Mouse (Mus musculus): ENCODE results near the gene Gm20696. TPM values are rescaled to one million over a fixed set of nuclear protein-coding genes. Genes with fewer than 3 reads are reported as not detected.

Gm20696 gene
- polyA plus RNA-seq, 1 experiment from 2014 or later: 2.7 TPM

DNA sequence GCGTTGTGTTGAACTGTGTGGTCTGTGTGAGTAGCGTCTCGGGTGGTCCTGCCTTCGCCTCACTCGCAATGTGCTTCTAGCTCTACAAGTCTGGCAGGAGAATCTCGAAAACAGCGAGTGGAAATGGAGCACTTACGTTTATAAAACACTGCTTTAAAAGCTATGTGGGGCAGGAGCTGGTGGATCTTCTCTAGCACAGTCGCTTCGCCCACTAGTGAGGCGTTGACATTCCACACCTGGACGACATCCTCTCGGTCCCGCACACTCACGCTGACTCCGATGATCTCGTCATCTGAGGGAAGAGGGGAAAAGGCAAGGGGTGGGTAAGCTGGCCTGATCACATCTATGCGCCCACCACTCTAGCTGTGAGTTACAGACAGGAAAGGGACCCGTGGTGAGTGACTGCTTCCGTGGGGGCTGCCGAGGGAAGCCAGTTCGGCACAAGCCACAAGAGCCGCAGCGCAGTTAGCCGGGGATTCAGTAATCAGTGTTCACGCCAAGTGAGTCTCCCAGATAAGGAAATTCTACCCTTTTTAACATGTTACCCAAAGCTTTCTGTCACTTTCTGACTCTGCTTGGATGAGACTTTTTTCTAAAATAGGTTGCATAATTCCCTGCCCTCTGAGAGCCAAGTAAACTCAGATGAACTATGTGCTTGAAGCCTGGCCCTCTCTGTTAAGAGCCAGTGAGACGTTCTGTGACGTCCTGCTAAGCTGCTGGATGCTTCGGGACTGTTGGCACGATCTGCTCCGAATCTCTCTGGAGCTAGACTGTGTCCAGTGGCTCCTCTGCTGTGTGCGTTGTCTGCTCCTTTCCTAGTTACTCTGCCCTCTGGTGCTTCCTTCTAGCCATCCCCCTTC lies 34.2 kb downstream of the Gm20696 start:
- WGBS: 75% methylated on average over 32 of the region's 32 CpGs
- Histone ChIP-seq H3K4me2 (replicated peaks) (no peak overlapping the region), H3K4me3 (replicated peaks) (no peak overlapping the region), H3K27me3 (replicated peaks) (no peaks in the 10 kb centered on the region), H3K36me3 (no peaks in the 10 kb centered on the region), H3K4me1 (replicated peaks) (no peaks in the 10 kb centered on the region), H3K27ac (no peak overlapping the region), H3K9me3 (no peaks in the 10 kb centered on the region), H3K9ac (no peak overlapping the region; the same call in 1 of the 2 replicates)
- ATAC-seq: no peak

DNA sequence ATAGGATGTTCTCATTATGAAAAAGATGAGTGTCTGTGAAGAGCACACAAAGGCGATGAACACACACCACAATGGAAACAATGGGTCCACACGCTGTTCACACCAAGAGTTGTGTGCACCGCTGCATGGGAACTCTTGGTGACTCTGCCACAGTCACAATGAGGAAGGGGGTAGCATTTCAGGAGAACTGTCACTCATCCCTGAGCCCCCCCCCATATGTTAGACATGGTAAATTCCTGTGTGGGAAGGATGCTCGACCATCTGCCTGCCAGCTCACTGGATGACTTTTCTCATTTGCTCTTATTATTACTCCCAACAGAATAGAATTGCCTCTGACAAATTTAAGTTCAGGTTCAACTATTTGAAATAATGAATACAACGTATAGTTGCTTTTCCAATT lies 35.0 kb downstream of the Gm20696 start:
- Histone ChIP-seq H3K4me1 (replicated peaks) (no peaks in the 10 kb centered on the region), H3K27ac (no peak overlapping the region), H3K9ac (no peak overlapping the region), H3K36me3 (no peaks in the 10 kb centered on the region), H3K9me3 (no peaks in the 10 kb centered on the region), H3K4me2 (replicated peaks) (no peak overlapping the region), H3K27me3 (replicated peaks) (no peaks in the 10 kb centered on the region), H3K4me3 (replicated peaks) (no peak overlapping the region)
- ATAC-seq: no peak
- WGBS: 90% methylated on average over 5 of the region's 5 CpGs

- Histone ChIP-seq H3K36me3 (no peaks in the 10 kb centered on the region), H3K27me3 (replicated peaks) (no peaks in the 10 kb centered on the region), H3K9me3 (no peaks in the 10 kb centered on the region), H3K4me2 (replicated peaks) (no peak overlapping the region), H3K4me1 (replicated peaks) (no peaks in the 10 kb centered on the region), H3K27ac (no peak overlapping the region), H3K4me3 (replicated peaks) (no peak overlapping the region), H3K9ac (no peak overlapping the region)
- 82% methylated on average over 8 of the region's 8 CpGs for WGBS
- no peak for ATAC-seq
These were observed 36.7 kb downstream of the Gm20696 start for GRCm38 (mm10) chr6:99629726-99630458.

- no peaks in the 10 kb centered on the region for H3K36me3 ChIP-seq
- H3K4me2 ChIP-seq (replicated peaks): no peak overlapping the region
- H3K4me1 ChIP-seq (replicated peaks): no peaks in the 10 kb centered on the region
- H3K27me3 ChIP-seq (replicated peaks): no peaks in the 10 kb centered on the region
- no peak overlapping the region for H3K4me3 ChIP-seq (replicated peaks)
- no peak overlapping the region for H3K27ac ChIP-seq
- 91% methylated on average over 2 of the region's 2 CpGs for WGBS
- no peaks in the 10 kb centered on the region for H3K9me3 ChIP-seq
- ATAC-seq: no peak
- no peak overlapping the region for H3K9ac ChIP-seq
These were observed 40.2 kb downstream of the Gm20696 start for GRCm38 (mm10) chr6:99626347-99626746.

DNA sequence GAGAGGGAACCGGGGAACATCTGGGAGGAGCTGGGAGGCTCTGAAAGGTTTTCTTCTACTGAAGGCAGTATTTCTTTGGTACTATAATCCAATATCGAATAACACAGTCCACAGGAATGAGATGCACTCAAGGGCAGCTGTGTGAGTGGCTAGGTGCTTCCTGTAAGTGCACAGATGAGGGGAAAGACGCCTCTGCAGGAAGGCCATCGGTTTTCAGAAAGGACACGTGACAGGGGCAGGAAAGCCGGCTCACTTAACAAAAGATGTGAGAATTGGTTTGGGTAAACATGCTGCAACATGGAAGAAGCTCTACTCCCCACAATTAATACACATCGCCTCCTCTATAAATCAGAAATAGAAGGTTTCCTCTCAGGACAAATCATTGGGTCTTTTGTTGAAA lies 40.8 kb downstream of the Gm20696 start:
- 40% methylated on average over 7 of the region's 7 CpGs for WGBS
- no peak overlapping the region for H3K27ac ChIP-seq

DNA sequence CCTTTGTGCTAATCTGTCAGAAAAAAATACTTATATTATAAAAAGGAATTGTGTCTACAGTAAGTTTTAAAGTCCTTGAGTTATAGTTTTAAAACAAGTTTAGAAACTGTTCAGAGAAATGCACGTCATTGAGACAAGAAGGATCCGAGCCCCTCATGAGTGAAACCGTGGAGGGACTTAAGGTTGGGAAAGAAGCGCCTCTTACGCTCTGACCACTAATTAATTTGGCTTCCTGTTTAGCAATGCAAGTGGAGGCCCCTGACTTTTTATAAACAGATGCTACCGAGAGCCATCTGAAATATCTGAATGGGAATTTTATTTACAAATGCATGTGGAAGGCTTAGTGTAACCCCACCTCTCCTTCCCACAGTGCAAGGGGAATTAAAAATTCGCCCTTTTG lies 41.3 kb downstream of the Gm20696 start:
- H3K27ac ChIP-seq: no peak overlapping the region
- H3K4me1 ChIP-seq (replicated peaks): no peaks in the 10 kb centered on the region
- no peak overlapping the region for H3K4me3 ChIP-seq (replicated peaks)
- no peaks in the 10 kb centered on the region for H3K36me3 ChIP-seq
- no peaks in the 10 kb centered on the region for H3K9me3 ChIP-seq
- no peak overlapping the region for H3K9ac ChIP-seq
- H3K27me3 ChIP-seq (replicated peaks): no peaks in the 10 kb centered on the region
- no peak overlapping the region for H3K4me2 ChIP-seq (replicated peaks)
- ATAC-seq: no peak
- 56% methylated on average over 7 of the region's 7 CpGs for WGBS

More for the DNA sequence above, 40.8 kb downstream of the Gm20696 start:
- H3K27me3 ChIP-seq (replicated peaks): no peaks in the 10 kb centered on the region
- no peak overlapping the region for H3K4me3 ChIP-seq (replicated peaks)
- H3K4me1 ChIP-seq (replicated peaks): no peaks in the 10 kb centered on the region
- no peaks in the 10 kb centered on the region for H3K36me3 ChIP-seq
- H3K9me3 ChIP-seq: no peaks in the 10 kb centered on the region
- no peak for ATAC-seq
- H3K9ac ChIP-seq: no peak overlapping the region
- H3K4me2 ChIP-seq (replicated peaks): no peak overlapping the region

DNA sequence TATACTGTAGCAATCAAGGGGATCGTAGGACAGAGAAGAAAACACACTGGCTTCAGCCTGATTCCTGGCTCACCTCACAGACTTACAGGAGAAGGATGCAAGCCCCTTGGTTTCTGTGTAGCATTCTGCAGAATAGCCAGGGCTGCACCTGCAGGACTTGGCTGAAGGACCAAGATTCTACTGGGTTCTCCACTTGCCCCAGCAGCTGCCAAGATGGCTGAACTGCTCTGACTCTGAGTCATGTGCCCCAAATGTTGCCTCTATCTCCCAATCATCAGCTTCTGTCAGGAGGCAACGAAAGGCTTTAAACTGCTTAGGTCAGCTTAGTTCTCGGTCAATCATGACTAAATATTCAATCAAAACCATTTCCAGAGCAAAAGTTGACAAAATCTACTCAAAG lies 42.1 kb downstream of the Gm20696 start:
- no peaks in the 10 kb centered on the region for H3K36me3 ChIP-seq
- 89% methylated on average over 3 of the region's 3 CpGs for WGBS
- ATAC-seq: no peak

DNA sequence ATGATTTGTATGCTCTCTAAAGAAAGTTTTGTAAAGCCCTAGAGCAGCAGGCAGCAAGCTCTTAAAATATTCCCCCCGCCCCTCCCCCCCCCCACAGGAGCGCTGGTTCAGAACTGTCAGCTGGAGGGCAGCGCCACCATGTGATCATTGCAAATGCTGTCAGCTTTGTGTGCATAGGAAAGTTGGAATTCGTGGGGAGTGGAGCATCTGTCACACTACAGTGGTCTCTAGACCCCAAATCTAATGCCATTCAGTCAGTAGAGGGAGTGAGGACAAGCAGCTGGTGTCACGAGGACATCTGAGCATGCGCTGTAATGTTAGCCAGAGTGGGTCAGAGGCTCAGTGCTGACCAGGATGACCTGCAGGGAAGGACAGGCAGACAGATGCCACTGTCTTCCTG lies 43.0 kb downstream of the Gm20696 start:
- 28% methylated on average over 6 of the region's 6 CpGs for WGBS
- H3K27me3 ChIP-seq (replicated peaks): no peaks in the 10 kb centered on the region

More for the DNA sequence above, 42.1 kb downstream of the Gm20696 start:
- Histone ChIP-seq H3K4me1 (replicated peaks) (no peaks in the 10 kb centered on the region), H3K4me2 (replicated peaks) (no peak overlapping the region), H3K27ac (no peak overlapping the region), H3K27me3 (replicated peaks) (no peaks in the 10 kb centered on the region), H3K9me3 (no peaks in the 10 kb centered on the region), H3K9ac (no peak overlapping the region), H3K4me3 (replicated peaks) (no peak overlapping the region)

GRCm38 (mm10) chr6:99621167-99621566 lies 45.4 kb downstream of the Gm20696 start:
- no peaks in the 10 kb centered on the region for H3K4me1 ChIP-seq (replicated peaks)
- H3K27ac ChIP-seq: no peak overlapping the region
- H3K9ac ChIP-seq: no peak overlapping the region
- H3K36me3 ChIP-seq: no peaks in the 10 kb centered on the region
- no peaks in the 10 kb centered on the region for H3K27me3 ChIP-seq (replicated peaks)
- no peaks in the 10 kb centered on the region for H3K9me3 ChIP-seq
- no peak for ATAC-seq
- no peak overlapping the region for H3K4me2 ChIP-seq (replicated peaks)
- WGBS: 63% methylated on average over 4 of the region's 4 CpGs
- no peak overlapping the region for H3K4me3 ChIP-seq (replicated peaks)

More for the DNA sequence above, 43.0 kb downstream of the Gm20696 start:
- Histone ChIP-seq H3K4me3 (replicated peaks) (no peak overlapping the region), H3K4me2 (replicated peaks) (no peak overlapping the region), H3K9ac (no peak overlapping the region), H3K4me1 (replicated peaks) (no peaks in the 10 kb centered on the region), H3K36me3 (no peaks in the 10 kb centered on the region), H3K27ac (no peak overlapping the region), H3K9me3 (no peaks in the 10 kb centered on the region)
- ATAC-seq: no peak

DNA sequence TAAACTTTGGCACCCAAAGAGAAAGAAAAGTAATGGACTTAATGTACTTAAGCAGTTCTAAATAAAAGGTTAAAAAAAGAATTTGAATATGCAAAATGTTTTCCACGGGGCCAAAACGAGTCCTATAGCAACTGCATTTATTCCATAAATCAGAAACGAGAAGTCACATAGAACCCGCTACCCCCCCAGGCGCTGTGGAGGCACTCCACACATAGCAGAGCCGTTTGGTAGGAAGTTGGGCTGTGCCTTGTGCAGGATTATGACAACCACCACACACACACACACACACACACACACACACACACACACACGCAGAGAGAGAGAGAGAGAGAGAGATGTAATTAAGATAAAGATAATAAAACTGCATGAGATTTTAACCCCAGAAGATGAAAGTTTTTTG lies 46.1 kb downstream of the Gm20696 start:
- Histone ChIP-seq H3K4me3 (replicated peaks) (no peak overlapping the region), H3K9me3 (no peaks in the 10 kb centered on the region), H3K27me3 (replicated peaks) (no peaks in the 10 kb centered on the region), H3K4me2 (replicated peaks) (no peak overlapping the region), H3K27ac (no peak overlapping the region), H3K9ac (no peak overlapping the region), H3K4me1 (replicated peaks) (no peaks in the 10 kb centered on the region), H3K36me3 (no peaks in the 10 kb centered on the region)
- WGBS: 50% methylated on average over 7 of the region's 7 CpGs
- ATAC-seq: no peak

DNA sequence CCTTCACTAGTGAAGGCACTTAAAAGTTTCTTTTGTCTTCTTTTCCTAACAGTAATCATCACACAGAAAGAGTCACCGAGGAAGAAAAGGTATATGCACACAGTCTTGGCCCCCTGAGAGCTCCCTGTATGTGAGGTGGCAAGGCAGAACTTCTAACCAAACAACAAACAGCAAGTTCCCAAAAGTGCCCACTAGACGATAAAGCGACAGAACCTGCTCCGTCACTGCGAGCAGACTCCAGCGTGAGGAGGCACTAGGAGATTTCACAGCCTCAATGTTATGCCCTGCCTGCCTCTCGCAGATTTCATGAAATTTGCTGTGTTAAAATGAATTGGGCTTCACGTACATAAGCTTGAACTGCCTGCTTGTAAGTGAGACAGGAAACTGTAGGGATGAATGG lies 46.6 kb downstream of the Gm20696 start:
- Histone ChIP-seq H3K36me3 (no peaks in the 10 kb centered on the region), H3K4me3 (replicated peaks) (no peak overlapping the region), H3K27me3 (replicated peaks) (no peaks in the 10 kb centered on the region), H3K4me2 (replicated peaks) (no peak overlapping the region), H3K9me3 (no peaks in the 10 kb centered on the region), H3K27ac (0 out of 2 replicates have a peak overlapping the region, but pooled peaks have one; percentile 5), H3K9ac (no peak overlapping the region), H3K4me1 (replicated peaks) (no peaks in the 10 kb centered on the region)
- ATAC-seq: no peak
- WGBS: 44% methylated on average over 8 of the region's 8 CpGs

- H3K36me3 ChIP-seq: no peaks in the 10 kb centered on the region
- no peak overlapping the region for H3K27ac ChIP-seq
- H3K4me1 ChIP-seq (replicated peaks): no peaks in the 10 kb centered on the region
- no peaks in the 10 kb centered on the region for H3K9me3 ChIP-seq
- H3K9ac ChIP-seq: no peak overlapping the region
- H3K4me3 ChIP-seq (replicated peaks): no peak overlapping the region
- 30% methylated on average over 8 of the region's 8 CpGs for WGBS
- 0 out of 2 replicates have a peak overlapping the region, but pooled peaks have one; percentile 11 for H3K4me2 ChIP-seq (replicated peaks)
- H3K27me3 ChIP-seq (replicated peaks): no peaks in the 10 kb centered on the region
- ATAC-seq: no peak
These were observed 47.1 kb downstream of the Gm20696 start for GRCm38 (mm10) chr6:99619466-99619865.

All from intestine, embryonic 15.5 days (tissue).